Mouse (Mus musculus) ES-Bruce4 (cell line): ENCODE data around the gene Tcte2.

Experiments
- CTCF ChIP-seq: IDR thresholded peaks from one replicate; pipeline ENCODE4 v1.8.1; 2011; ENCODE audit warnings: low read depth, low read length
- EP300 ChIP-seq: IDR thresholded peaks from 2 replicates; pipeline ENCODE4 v1.6.1; 2011; ENCODE audit warnings: low read depth, low read length; ENCODE audit not compliant: insufficient read depth
- POLR2A ChIP-seq: IDR thresholded peaks from one replicate; pipeline ENCODE4 v1.8.1; 2011; ENCODE audit warnings: low read length; ENCODE audit not compliant: insufficient read depth

DNA sequence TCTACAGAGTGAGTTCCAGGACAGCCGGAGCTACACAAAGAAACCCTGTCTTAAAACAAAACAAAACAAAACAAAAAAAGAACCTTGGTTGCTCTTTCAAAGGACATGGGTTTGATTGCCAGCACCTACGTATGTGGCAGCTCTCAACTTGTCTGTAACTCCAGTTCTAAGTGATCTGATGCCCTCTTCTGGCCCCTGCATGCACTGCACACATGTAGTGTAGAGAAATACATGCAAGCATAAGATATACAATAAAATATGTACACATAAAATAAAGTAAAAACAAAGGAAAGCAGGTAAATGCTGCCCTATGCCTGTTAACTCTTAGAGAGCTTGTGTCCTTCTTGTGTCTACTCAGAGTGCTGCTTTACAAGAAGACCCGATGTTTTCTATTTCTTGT lies 7.6 kb upstream of the Tcte2 start:
- TF ChIP-seq CTCF (peak; percentile 14), POLR2A (no peak), EP300 (no peak)
